Mouse (Mus musculus) limb, embryonic 14.5 days (tissue): Measurements from ENCODE around the gene Slc8a1. TPM values are rescaled to one million over a fixed set of nuclear protein-coding genes. Genes with fewer than 3 reads are reported as not detected.

ENCODE experiments used
- ATAC-seq: fragments of 200-750 bp; cut with Nextera tagmentation; 2 replicates; pipeline ENCODE4 v1.8.0; 2017; ENCODE audit warnings: low read depth, moderate number of reproducible peaks, moderate TSS enrichment; ENCODE audit not compliant: low FRiP score
- DNase-seq: peaks from one replicate; pipeline ENCODE4 v3.0.0-alpha.2; 2015; ENCODE audit warnings: low spot score
- H3K27ac ChIP-seq: fragments of 300-500 bp; sonication (generic); replicated peaks from 2 replicates; pipeline ENCODE4 v1.5.1; 2014; ENCODE audit warnings: low read depth, mild to moderate bottlenecking, low read length, moderate library complexity, mixed read lengths
- H3K27me3 ChIP-seq: fragments of 300-500 bp; sonication (generic); 2 replicates; pipeline ENCODE4 v1.6.1; 2014; ENCODE audit warnings: low read length, mixed read lengths; ENCODE audit not compliant: control insufficient read depth, insufficient read depth
- H3K36me3 ChIP-seq: fragments of 300-500 bp; sonication (generic); 2 replicates; pipeline ENCODE4 v1.6.1; 2014; ENCODE audit warnings: mild to moderate bottlenecking, low read length, moderate library complexity, mixed read lengths; ENCODE audit not compliant: control insufficient read depth, insufficient read depth
- H3K4me1 ChIP-seq: fragments of 300-500 bp; sonication (generic); 2 replicates; pipeline ENCODE4 v1.6.1; 2014; ENCODE audit warnings: antibody characterized with exemption, low read length, mixed read lengths; ENCODE audit not compliant: control insufficient read depth, insufficient read depth
- H3K4me2 ChIP-seq: fragments of 300-500 bp; sonication (generic); replicated peaks from 2 replicates; pipeline ENCODE4 v1.6.1; 2014; ENCODE audit warnings: low read depth, mild to moderate bottlenecking, low read length, moderate library complexity; ENCODE audit not compliant: severe bottlenecking
- H3K4me3 ChIP-seq: fragments of 300-500 bp; sonication (generic); replicated peaks from 2 replicates; pipeline ENCODE4 v1.5.1; 2014; ENCODE audit warnings: low read length
- H3K9ac ChIP-seq: fragments of 300-500 bp; sonication (generic); 2 replicates; pipeline ENCODE4 v1.6.1; 2014; ENCODE audit warnings: mild to moderate bottlenecking, low read depth, low read length, moderate library complexity; ENCODE audit not compliant: severe bottlenecking
- H3K9me3 ChIP-seq: fragments of 300-500 bp; sonication (generic); 2 replicates; pipeline ENCODE4 v1.6.1; 2016; ENCODE audit warnings: low read length; ENCODE audit not compliant: control insufficient read depth
- POLR2A ChIP-seq: fragments of 200-500 bp; IDR thresholded peaks from 2 replicates; pipeline ENCODE4 v1.8.0; 2012; ENCODE audit warnings: inconsistent platforms, mild to moderate bottlenecking, moderate library complexity, borderline replicate concordance; ENCODE audit not compliant: insufficient read depth, insufficient read length; ENCODE audit errors: extremely low read depth
- WGBS: fragments of 180-500 bp; shearing (Covaris S2); extraction: QIAGEN DNeasy Blood & Tissue Kit; methylation state at CpG from one replicate; pipeline ENCODE4 v1.1.7; 2014; 5-methylcytosine and 5-hydroxymethylcytosine counted together
- polyA plus RNA-seq, 2 experiments: library from polyadenylated mRNA; depleted of rRNA in 1 of 2; stranded (reverse) in 1 of 2; unstranded in 1 of 2; fragments of >200 nt; fragmentation: Nextera tagmentation in 1 of 2; extraction: Ambion mirVana in 1 of 2; gene quantifications; 2 replicates each; pipeline versions ENCODE4 v1.2.1 to v1.2.3; 2012 to 2014

The Slc8a1 gene
- polyA plus RNA-seq, 2 experiments = 9.1 to 9.8 TPM

DNA sequence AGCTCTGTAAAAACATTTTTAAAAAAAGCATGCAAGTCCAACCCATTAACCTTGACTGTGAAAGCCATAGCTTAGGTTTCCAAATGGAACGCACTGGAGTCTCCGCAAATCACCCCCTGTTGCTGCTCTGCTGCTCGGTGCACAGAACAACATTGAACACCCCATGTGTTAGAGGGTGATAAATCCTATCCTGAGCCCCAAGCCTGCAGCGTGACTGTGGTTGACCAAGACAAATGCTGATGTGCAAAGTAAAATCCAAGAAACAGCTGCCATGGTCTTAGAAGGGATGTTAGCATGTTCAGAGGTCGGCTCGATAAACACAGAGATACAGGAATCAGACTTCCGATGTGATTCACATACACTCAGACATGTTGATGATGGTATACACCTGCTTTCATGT lies 346.7 kb downstream of the Slc8a1 start:
- DNase-seq = no peak
- 75% methylated on average over 7 of the region's 7 CpGs for WGBS
- no peak overlapping the region for H3K4me3 ChIP-seq
- H3K9ac ChIP-seq = no peak overlapping the region
- no peak overlapping the region for H3K4me2 ChIP-seq
- peaks cover 9% of the 10 kb centered on the region for H3K36me3 ChIP-seq
- H3K4me1 ChIP-seq = 0 out of 2 replicates have a peak, but pooled peaks cover 10% of the 10 kb centered on the region
- no peaks in the 10 kb centered on the region; the same call in 1 of the 2 replicates for H3K27me3 ChIP-seq
- no peak for TF ChIP-seq POLR2A
- no peak for ATAC-seq
- no peaks in the 10 kb centered on the region for H3K9me3 ChIP-seq
- no peak overlapping the region for H3K27ac ChIP-seq

- 0 out of 2 replicates have a peak, but pooled peaks cover 10% of the 10 kb centered on the region for H3K4me1 ChIP-seq
- no peak for ATAC-seq
- TF ChIP-seq POLR2A = no peak
- no peaks in the 10 kb centered on the region; the same call in 1 of the 2 replicates for H3K27me3 ChIP-seq
- H3K36me3 ChIP-seq = peaks cover 9% of the 10 kb centered on the region
- no peak overlapping the region for H3K4me2 ChIP-seq
- no peak overlapping the region for H3K9ac ChIP-seq
- H3K27ac ChIP-seq = no peak overlapping the region
- H3K9me3 ChIP-seq = no peaks in the 10 kb centered on the region
- H3K4me3 ChIP-seq = no peak overlapping the region
- 81% methylated on average over 3 of the region's 3 CpGs for WGBS
- no peak for DNase-seq
Observed at GRCm38 (mm10) chr17:81390790-81391189, 347.4 kb downstream of the Slc8a1 start.

- no peak overlapping the region for H3K4me2 ChIP-seq
- H3K9ac ChIP-seq = no peak overlapping the region
- H3K4me3 ChIP-seq = no peak overlapping the region
- H3K36me3 ChIP-seq = peaks cover 9% of the 10 kb centered on the region
- H3K9me3 ChIP-seq = no peaks in the 10 kb centered on the region
- ATAC-seq (no peak), DNase-seq (no peak)
- WGBS = 82% methylated on average over 2 of the region's 2 CpGs
- no peaks in the 10 kb centered on the region for H3K27me3 ChIP-seq
- H3K27ac ChIP-seq = no peak overlapping the region
- no peaks in the 10 kb centered on the region for H3K4me1 ChIP-seq
- TF ChIP-seq POLR2A = no peak
Observed at GRCm38 (mm10) chr17:81386118-81386517, 352.1 kb downstream of the Slc8a1 start.

GRCm38 (mm10) chr17:81385476-81385875 lies 352.7 kb downstream of the Slc8a1 start:
- no peak for DNase-seq
- no peak overlapping the region for H3K9ac ChIP-seq
- H3K27me3 ChIP-seq = no peaks in the 10 kb centered on the region
- H3K27ac ChIP-seq = no peak overlapping the region
- H3K36me3 ChIP-seq = peaks cover 9% of the 10 kb centered on the region
- ATAC-seq = no peak
- TF ChIP-seq POLR2A = no peak
- no peaks in the 10 kb centered on the region for H3K9me3 ChIP-seq
- no peak overlapping the region for H3K4me2 ChIP-seq
- 90% methylated on average over 5 of the region's 5 CpGs for WGBS
- H3K4me3 ChIP-seq = no peak overlapping the region
- no peaks in the 10 kb centered on the region for H3K4me1 ChIP-seq

DNA sequence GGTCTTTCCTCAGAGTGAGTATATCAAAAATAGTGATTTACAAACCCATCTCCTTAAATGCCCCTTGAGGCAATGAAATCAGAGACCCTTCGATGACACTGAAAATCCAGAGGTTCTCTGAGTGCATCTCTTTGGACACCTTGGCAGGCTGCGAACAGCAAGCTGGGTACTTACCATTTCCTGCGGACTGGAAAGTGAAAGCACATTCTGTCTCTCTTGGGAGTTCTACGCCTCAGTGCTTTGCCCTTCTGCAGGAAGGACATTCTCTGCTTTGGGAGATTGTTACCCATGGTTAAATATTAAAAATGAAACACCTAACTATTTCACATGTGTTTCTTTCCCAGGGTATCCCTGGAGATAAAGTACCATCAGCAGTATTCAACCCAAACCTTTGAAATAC lies 354.7 kb downstream of the Slc8a1 start:
- ATAC-seq (no peak), DNase-seq (no peak)
- Histone ChIP-seq H3K4me3 (no peak overlapping the region), H3K4me2 (no peak overlapping the region), H3K36me3 (peaks cover 6% of the 10 kb centered on the region; the same call in 1 of the 2 replicates), H3K4me1 (no peaks in the 10 kb centered on the region), H3K27me3 (no peaks in the 10 kb centered on the region), H3K9me3 (no peaks in the 10 kb centered on the region), H3K9ac (no peak overlapping the region), H3K27ac (no peak overlapping the region)
- no peak for TF ChIP-seq POLR2A
- WGBS = 90% methylated on average over 4 of the region's 4 CpGs

GRCm38 (mm10) chr17:81378436-81378835 lies 359.7 kb downstream of the Slc8a1 start:
- H3K9ac ChIP-seq = no peak overlapping the region
- WGBS = 87% methylated on average over 7 of the region's 7 CpGs
- no peak overlapping the region for H3K4me2 ChIP-seq
- no peaks in the 10 kb centered on the region for H3K9me3 ChIP-seq
- H3K27me3 ChIP-seq = no peaks in the 10 kb centered on the region
- ATAC-seq = no peak
- DNase-seq = no peak
- no peak for TF ChIP-seq POLR2A
- H3K36me3 ChIP-seq = no peaks in the 10 kb centered on the region
- no peaks in the 10 kb centered on the region for H3K4me1 ChIP-seq
- H3K27ac ChIP-seq = no peak overlapping the region
- H3K4me3 ChIP-seq = no peak overlapping the region
